Mouse (Mus musculus) stomach, embryonic 16.5 days (tissue): ENCODE measurements around the gene Cnn2. TPM values are rescaled to one million over a fixed set of nuclear protein-coding genes. Genes with fewer than 3 reads are reported as not detected.

Experiments
- ATAC-seq: fragments of 200-750 bp; cut with Nextera tagmentation; 2 replicates; pipeline ENCODE4 v1.8.0; 2017; ENCODE audit warnings: moderate number of reproducible peaks, moderate TSS enrichment; ENCODE audit not compliant: insufficient read depth, low FRiP score
- H3K27ac ChIP-seq: fragments of 300-500 bp; sonication (generic); 2 replicates; pipeline ENCODE4 v1.5.1; 2014; ENCODE audit warnings: low read length
- H3K27me3 ChIP-seq: fragments of 300-500 bp; sonication (generic); 2 replicates; pipeline ENCODE4 v1.6.1; 2014; ENCODE audit warnings: low read length, control low read depth, mixed read lengths; ENCODE audit not compliant: control insufficient read depth, insufficient read depth
- H3K36me3 ChIP-seq: fragments of 300-500 bp; sonication (generic); 2 replicates; pipeline ENCODE4 v1.6.1; 2014; ENCODE audit warnings: low read length; ENCODE audit not compliant: control insufficient read depth, insufficient read depth
- H3K4me1 ChIP-seq: fragments of 300-500 bp; sonication (generic); 2 replicates; pipeline ENCODE4 v1.6.1; 2014; ENCODE audit warnings: low read length, control low read depth, mixed read lengths; ENCODE audit not compliant: control insufficient read depth, insufficient read depth
- H3K4me2 ChIP-seq: fragments of 300-500 bp; sonication (generic); 2 replicates; pipeline ENCODE4 v1.6.1; 2014; ENCODE audit warnings: low read depth, low read length, mixed read lengths
- H3K4me3 ChIP-seq: fragments of 300-500 bp; sonication (generic); replicated peaks from 2 replicates; pipeline ENCODE4 v1.5.1; 2014; ENCODE audit warnings: mild to moderate bottlenecking, low read length
- H3K9ac ChIP-seq: fragments of 300-500 bp; sonication (generic); 2 replicates; pipeline ENCODE4 v1.6.1; 2014; ENCODE audit warnings: low read length
- H3K9me3 ChIP-seq: fragments of 300-500 bp; sonication (generic); replicated peaks from 2 replicates; pipeline ENCODE4 v1.6.1; 2016; ENCODE audit warnings: low read length, control low read depth; ENCODE audit not compliant: control insufficient read depth
- WGBS: fragments of 180-500 bp; shearing (Covaris S2); extraction: QIAGEN DNeasy Blood & Tissue Kit; methylation state at CpG from one replicate; pipeline ENCODE4 v1.1.7; 2014; 5-methylcytosine and 5-hydroxymethylcytosine counted together
- polyA plus RNA-seq: library from polyadenylated mRNA; unstranded; fragments of >200 nt; fragmentation: Nextera tagmentation; extraction: Ambion mirVana; gene quantifications from 2 replicates; pipeline ENCODE4 v1.2.1, GENCODE M21; 2015

Gene Cnn2
- polyA plus RNA-seq, 1 experiment from 2014 or later = 333 TPM

- Histone ChIP-seq H3K4me2 (peak overlapping the region; percentile 90), H3K27ac (peak overlapping the region; percentile 98), H3K9me3 (no peaks in the 10 kb centered on the region), H3K9ac (peak overlapping the region; percentile 92), H3K4me1 (peaks cover 42% of the 10 kb centered on the region), H3K36me3 (no peaks in the 10 kb centered on the region), H3K27me3 (no peaks in the 10 kb centered on the region), H3K4me3 (peak overlapping the region; percentile 72)
- under 1% methylated on average over 22 of the region's 22 CpGs for WGBS
- peak; percentile 93 for ATAC-seq
Measured at GRCm38 (mm10) chr10:79984871-79985270, 3.5 kb upstream of the Cnn2 start.

DNA sequence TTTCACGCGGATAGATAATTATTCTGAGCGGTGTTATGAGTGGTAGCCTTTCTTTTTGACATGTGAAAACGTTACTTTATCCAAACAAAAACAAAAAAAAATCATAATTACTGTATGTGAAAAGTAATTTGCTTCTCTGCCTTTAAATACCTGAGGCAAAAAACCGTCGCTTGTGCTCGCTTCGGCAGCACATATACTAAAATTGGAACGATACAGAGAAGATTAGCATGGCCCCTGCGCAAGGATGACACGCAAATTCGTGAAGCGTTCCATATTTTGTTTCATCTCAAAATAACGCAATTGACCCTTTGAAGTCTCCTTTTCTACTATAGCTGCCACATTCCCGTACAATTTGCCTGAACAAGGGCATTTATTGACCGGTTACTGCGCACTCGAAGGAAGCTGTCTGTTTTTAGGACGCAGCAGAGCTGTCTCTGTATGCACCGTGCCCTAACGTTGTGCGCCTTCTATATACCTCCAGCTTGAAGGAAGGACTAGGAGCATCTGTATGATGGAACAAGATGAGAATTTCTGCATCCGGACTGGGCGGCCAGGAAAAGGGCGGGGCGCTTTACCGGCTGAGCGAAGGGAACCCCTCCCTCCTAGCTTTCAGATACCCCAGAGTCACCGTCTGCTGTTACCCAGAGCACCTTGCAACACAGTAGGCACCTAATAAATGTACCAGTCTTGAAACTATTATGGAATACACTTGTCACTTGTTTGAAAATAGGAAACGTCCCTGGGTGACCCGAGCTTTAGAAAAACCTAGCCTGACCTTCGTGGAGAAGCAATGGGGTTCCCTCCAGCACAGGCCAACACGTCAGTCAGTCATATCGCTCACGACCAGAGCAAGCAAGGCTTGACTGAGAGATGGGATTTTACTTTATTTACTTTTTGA is 2.8 kb upstream of the Cnn2 start:
- peak overlapping the region; percentile 90 for H3K4me2 ChIP-seq
- H3K9me3 ChIP-seq = no peaks in the 10 kb centered on the region
- H3K36me3 ChIP-seq = no peaks in the 10 kb centered on the region
- WGBS = 3% methylated on average over 35 of the region's 35 CpGs
- no peaks in the 10 kb centered on the region for H3K27me3 ChIP-seq
- ATAC-seq = no peak
- peak overlapping the region; percentile 72 for H3K4me3 ChIP-seq
- peak overlapping the region; percentile 98 for H3K27ac ChIP-seq
- H3K4me1 ChIP-seq = peaks cover 42% of the 10 kb centered on the region
- peak overlapping the region; percentile 92 for H3K9ac ChIP-seq

- H3K9me3 ChIP-seq = peaks cover 2% of the 10 kb centered on the region; the same call in 1 of the 2 replicates
- H3K27me3 ChIP-seq = no peaks in the 10 kb centered on the region
- H3K9ac ChIP-seq = peak overlapping the region; percentile 92
- H3K27ac ChIP-seq = peak overlapping the region; percentile 98
- H3K4me1 ChIP-seq = peaks cover 42% of the 10 kb centered on the region
- peak overlapping the region; percentile 72 for H3K4me3 ChIP-seq
- peak overlapping the region; percentile 90 for H3K4me2 ChIP-seq
- 13% methylated on average over 6 of the region's 6 CpGs for WGBS
- H3K36me3 ChIP-seq = peaks cover 7% of the 10 kb centered on the region; the same call in 1 of the 2 replicates
- no peak for ATAC-seq
Measured at GRCm38 (mm10) chr10:79986232-79986878, 2.0 kb upstream of the Cnn2 start.

DNA sequence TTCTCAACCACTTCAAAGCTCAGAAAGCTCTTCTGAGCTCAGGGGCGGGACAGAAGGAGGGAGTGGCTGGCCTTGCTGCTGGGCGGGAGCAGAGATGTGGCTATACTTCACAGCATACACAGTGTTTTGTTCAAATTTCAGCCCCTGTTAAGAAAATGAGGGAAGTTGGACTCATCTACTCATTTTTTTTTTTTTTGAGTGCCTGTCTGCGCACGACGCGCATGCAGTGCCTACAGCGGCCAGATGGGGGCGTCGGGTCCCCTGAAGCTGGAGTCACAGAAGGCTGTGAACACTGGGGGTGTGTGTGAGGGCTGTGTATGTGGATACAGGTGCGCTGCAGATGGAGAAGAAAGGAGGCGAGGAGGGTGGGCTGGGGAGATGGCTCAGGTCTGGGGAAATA is 1.4 kb upstream of the Cnn2 start:
- Histone ChIP-seq H3K4me3 (peak overlapping the region; percentile 64; the same call in 1 of the 2 replicates), H3K9ac (peak overlapping the region; percentile 92), H3K27me3 (no peaks in the 10 kb centered on the region), H3K4me2 (peak overlapping the region; percentile 90), H3K27ac (peak overlapping the region; percentile 98), H3K36me3 (peaks cover 11% of the 10 kb centered on the region), H3K4me1 (peaks cover 42% of the 10 kb centered on the region), H3K9me3 (peaks cover 6% of the 10 kb centered on the region; the same call in 1 of the 2 replicates)
- ATAC-seq = no peak
- 2% methylated on average over 11 of the region's 11 CpGs for WGBS

DNA sequence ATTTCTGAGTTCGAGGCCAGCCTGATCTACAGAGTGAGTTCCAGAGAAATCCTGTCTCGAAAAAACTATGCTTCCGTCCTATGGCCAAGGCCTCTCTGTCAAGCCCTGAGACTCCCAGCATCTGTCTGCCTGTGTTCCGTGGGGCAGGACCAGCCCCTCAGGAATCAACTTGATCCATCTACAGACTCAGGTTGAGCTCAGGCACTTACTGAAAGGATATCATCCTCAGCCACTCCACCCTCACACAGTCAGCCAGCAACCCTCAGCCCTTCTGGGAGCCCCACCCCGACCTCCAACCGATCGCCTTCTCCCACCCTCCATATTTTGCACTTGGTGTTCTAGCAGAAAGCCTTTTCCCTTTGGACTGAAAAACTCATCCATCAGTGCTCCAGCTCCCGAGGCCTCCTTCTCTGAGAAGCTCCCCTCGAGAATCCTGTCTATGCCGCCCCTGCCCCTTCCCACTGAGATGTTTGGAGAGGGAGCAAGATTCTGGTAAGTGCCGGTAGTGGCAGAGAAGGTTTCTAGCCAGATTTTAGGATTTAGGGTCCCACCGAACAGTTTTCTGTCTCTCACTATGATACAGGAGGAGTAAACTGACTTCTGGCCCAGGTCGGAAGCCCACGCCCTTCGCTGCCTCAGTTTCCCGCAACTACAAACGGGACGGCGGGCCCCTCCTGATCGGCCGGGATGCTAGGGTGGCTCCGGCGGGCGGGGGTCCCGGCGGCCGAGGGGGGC is 446 bp upstream of the Cnn2 start:
- WGBS = 11% methylated on average over 27 of the region's 27 CpGs
- Histone ChIP-seq H3K27me3 (no peaks in the 10 kb centered on the region), H3K4me2 (peak overlapping the region; percentile 90), H3K4me3 (peak overlapping the region; percentile 64), H3K4me1 (peaks cover 36% of the 10 kb centered on the region), H3K9me3 (peaks cover 6% of the 10 kb centered on the region; the same call in 1 of the 2 replicates), H3K27ac (peak overlapping the region; percentile 98), H3K9ac (peak overlapping the region; percentile 92), H3K36me3 (peaks cover 19% of the 10 kb centered on the region)
- ATAC-seq = no peak

- WGBS = 30% methylated on average over 8 of the region's 8 CpGs
- H3K4me1 ChIP-seq = peaks cover 31% of the 10 kb centered on the region
- no peak for ATAC-seq
Measured at GRCm38 (mm10) chr10:79989272-79989786, 945 bp downstream of the Cnn2 start.

GRCm38 (mm10) chr10:79989870-79990269 is 1.5 kb downstream of the Cnn2 start:
- peak overlapping the region; percentile 64 for H3K4me3 ChIP-seq
- no peak for ATAC-seq
- H3K27ac ChIP-seq = peak overlapping the region; percentile 98
- peaks cover 6% of the 10 kb centered on the region; the same call in 1 of the 2 replicates for H3K9me3 ChIP-seq
- H3K27me3 ChIP-seq = no peaks in the 10 kb centered on the region
- peaks cover 27% of the 10 kb centered on the region for H3K36me3 ChIP-seq
- WGBS = 21% methylated on average over 15 of the region's 15 CpGs
- H3K4me1 ChIP-seq = peaks cover 32% of the 10 kb centered on the region
- H3K4me2 ChIP-seq = peak overlapping the region; percentile 90
- H3K9ac ChIP-seq = peak overlapping the region; percentile 92

More at GRCm38 (mm10) chr10:79989272-79989786, 945 bp downstream of the Cnn2 start:
- peak overlapping the region; percentile 90 for H3K4me2 ChIP-seq
- no peaks in the 10 kb centered on the region for H3K27me3 ChIP-seq
- H3K9me3 ChIP-seq = peaks cover 6% of the 10 kb centered on the region; the same call in 1 of the 2 replicates
- peaks cover 27% of the 10 kb centered on the region for H3K36me3 ChIP-seq
- peak overlapping the region; percentile 98 for H3K27ac ChIP-seq
- peak overlapping the region; percentile 64 for H3K4me3 ChIP-seq
- peak overlapping the region; percentile 92 for H3K9ac ChIP-seq

GRCm38 (mm10) chr10:79991099-79991498 is 2.7 kb downstream of the Cnn2 start:
- no peaks in the 10 kb centered on the region for H3K27me3 ChIP-seq
- H3K9ac ChIP-seq = peak overlapping the region; percentile 43; the same call in 1 of the 2 replicates
- ATAC-seq = no peak
- no peak overlapping the region for H3K27ac ChIP-seq
- H3K36me3 ChIP-seq = peaks cover 27% of the 10 kb centered on the region
- peak overlapping the region; percentile 35 for H3K4me3 ChIP-seq
- 60% methylated on average over 12 of the region's 12 CpGs for WGBS
- peaks cover 6% of the 10 kb centered on the region; the same call in 1 of the 2 replicates for H3K9me3 ChIP-seq
- H3K4me1 ChIP-seq = peaks cover 26% of the 10 kb centered on the region
- H3K4me2 ChIP-seq = peak overlapping the region; percentile 90
